Mouse (Mus musculus) lung, postnatal 14 days (tissue): Measurements from ENCODE around the gene Snx9.

Source experiments
- DNase-seq: peaks from one replicate; pipeline ENCODE4 v3.0.0; 2021

The Snx9 gene

DNA sequence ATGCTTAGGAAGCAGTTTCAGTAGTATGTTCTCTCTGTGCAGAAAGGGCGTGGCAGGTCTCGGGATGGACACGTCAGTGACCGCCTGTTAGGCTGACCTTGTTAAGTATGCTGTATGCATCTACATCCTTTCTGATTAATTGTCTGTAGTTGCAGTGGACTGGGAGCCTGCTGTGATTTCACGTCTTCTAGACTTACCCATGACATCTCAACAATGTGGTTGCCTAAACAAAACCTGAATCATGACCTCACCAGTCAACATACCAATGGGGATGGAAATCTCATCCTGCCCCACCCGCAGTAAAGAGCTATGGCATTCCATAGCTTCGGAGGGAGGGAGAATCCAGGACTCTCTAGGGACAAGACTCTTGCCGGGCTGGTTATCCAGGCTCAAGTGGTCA lies 5.0 kb downstream of the Snx9 start:
- no peak for DNase-seq

DNA sequence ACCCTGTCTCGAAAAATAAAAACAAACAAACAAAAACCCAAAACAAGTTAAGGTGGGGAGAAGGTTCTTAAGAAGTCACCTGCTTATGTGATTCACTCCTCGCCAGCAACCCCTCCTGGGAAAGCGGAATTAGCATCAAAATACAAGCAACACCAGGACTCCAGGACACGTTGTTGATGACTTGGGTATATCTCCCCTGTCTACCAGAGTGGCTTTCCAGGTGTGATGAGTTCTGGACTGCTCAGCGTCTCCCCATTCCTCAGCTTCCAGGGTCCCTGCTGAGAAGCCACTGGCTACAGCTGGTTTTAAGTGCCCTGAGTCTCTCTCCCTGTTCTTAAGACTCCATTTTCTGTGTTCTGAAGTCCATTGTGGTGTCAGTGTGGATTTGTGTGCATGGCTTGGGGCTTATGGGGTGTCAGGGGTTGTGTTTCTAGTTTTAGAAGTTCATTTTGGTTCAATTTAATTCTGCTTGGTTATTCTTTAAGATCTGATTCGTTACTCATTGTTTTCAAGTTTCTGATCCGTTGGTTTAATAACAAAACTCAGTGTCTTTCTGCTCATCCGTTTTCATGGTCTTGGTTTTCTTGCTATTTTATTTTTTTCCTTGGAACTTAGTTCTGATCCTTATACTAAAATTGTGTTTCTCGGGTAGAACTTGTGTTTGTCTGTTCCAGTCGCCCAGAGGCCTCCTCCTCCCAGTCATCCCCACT lies 7.7 kb downstream of the Snx9 start:
- DNase-seq, result no peak

DNA sequence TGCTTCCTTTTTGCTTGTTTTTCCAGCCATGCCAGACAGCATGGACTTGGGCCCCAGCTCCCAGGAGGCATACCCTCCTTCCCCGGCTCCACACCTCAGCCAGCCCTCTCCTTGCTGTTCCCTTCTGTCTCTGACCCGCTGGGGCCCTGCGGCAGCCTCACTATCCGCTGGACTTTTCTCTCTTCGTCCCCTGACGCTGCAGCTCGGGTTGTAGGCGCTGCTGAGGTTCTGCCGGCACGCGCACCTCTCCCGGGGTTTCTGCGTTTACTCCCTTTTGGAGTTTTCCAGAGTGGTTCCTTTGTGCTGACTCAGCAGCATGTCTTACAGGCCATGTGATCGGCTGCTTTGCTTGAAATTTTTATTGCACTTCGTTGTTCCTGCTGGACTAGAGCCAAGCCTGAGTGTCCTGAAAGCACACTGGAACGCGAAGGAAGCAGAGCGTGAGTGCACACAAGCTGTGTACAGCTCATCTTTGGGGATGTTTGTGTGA lies 8.3 kb downstream of the Snx9 start:
- peak; percentile 83 for DNase-seq

DNA sequence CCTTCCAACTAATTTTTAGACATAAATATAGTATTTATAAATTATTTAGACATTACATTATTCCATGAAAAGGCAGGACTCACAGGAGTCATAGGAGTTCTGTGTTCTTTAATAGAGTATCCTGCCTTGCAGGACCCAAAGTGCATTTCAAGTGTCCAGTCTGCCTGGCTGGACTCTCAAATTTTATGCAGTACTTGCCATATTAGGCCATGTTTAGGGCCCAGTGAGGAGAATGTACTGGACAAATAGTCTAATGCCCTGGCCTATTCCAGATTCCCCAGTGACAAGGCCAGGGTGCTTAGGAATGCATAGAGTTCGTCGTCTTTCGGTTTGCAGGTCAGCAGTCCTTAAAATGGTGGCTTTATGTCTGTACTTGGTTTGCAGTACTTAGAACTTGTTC lies 8.9 kb downstream of the Snx9 start:
- DNase-seq, result no peak

DNA sequence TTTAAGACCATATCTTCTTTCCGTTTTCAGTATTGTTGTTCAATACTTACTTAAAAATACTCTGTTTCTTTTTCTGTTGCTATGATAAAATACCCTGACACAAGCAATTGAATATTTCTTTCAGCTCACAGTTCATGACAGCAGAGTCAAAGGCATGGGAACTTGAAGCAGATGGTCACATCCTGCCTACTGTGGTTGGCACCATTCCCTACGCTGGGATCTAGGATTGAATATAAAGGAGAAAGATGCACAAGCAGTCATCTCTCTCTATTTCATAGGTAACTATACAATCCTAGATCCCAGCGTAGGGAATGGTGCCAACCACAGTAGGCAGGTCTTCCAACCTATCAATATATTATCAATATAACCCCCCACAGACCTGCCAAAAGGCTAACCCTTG lies 9.3 kb downstream of the Snx9 start:
- DNase-seq, result no peak

DNA sequence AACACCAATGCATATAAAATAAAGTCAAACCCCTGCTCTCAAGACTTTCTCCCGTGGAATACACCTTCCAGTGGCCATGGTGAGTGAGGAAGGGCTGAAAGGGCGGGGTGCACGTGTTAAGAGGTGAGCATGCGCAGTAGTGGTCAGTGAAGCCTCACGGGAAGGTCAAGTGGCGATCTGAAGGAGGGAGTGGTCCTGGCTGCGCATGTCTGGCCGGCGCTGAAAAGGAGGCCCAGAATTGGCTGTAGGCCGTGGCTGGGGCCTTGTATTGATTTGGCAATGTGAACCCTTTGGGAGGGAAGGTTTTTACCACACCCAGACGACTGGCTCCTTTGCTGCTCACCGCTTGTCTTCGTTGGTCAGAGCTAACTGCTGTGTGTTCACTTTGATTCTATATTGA lies 12.8 kb downstream of the Snx9 start:
- DNase-seq, result no peak

DNA sequence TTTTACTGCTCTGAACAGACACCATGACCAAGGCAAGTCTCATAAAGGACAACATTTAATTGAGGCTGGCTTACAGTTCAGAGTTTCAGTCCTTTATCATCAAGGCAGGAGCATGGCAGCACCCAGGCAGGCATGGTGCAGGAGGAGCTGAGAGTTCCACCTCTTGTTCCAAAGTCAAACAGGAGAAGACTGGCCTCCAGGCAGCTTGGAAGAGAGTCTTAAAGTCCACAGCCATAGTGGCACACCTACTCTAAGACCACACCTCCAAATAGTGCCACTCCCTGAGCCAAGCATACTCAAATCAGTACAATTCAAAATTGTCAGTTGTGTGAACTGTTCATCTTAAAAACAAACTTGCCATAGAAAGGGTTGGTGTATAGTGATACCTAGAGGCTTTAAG lies 14.4 kb downstream of the Snx9 start:
- no peak for DNase-seq

DNA sequence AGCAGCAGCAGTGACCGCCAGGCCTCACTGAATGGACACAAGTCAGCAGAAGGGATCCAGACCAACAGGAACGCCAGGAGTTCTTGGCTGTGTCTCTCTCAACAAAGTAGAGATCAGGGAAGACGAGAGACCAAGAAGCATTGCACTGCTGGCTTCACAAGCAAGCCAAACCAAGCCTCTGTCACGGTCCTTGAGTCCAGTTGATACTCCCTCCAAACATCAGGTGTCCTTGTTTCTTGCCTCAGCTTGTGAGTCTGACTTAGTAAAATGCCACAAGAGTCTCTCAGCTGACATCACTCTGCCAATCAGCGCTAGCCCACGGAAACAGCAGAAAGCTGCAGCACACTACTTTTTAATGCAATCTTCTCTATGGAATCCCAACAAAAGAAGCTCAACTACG lies 15.3 kb downstream of the Snx9 start:
- DNase-seq, result no peak

DNA sequence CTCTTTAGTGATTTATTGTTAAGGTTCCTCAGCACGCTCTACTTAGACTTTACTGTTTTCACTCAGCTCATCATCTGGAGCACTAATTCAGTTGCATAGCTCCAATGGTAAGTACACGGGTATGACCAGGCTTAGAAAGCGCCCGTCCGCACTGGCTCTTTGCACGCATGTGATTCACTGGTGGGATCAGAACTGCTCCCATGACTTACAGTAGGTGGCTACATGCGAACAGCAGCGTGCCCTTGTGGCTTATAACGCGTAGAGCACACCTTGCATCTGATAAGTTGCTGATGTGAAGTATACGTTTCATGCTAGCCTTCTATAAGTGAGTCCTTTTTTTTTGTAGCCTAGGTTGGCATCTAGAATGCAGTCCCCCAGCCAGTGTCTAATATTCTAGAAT lies 16.1 kb downstream of the Snx9 start:
- no peak for DNase-seq

DNA sequence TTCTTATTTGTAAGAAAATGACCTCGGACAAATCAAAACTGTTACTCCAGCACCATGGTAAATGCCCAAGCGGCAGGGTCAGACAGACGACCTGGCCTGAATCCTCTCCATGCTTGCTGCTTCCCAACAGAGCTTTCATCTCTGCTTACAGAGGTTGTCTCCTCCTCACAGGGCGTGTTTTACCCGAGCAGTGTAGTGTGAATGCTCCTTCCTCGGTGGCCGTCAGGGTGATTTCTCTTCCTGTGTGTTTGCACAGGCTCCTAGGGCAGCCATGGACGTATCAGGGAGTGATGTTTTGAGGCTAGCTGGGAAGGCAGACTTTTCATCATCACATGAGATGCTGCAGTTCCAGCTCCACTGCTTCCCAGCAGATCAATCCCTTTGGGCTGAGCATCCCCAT lies 17.1 kb downstream of the Snx9 start:
- no peak for DNase-seq

DNA sequence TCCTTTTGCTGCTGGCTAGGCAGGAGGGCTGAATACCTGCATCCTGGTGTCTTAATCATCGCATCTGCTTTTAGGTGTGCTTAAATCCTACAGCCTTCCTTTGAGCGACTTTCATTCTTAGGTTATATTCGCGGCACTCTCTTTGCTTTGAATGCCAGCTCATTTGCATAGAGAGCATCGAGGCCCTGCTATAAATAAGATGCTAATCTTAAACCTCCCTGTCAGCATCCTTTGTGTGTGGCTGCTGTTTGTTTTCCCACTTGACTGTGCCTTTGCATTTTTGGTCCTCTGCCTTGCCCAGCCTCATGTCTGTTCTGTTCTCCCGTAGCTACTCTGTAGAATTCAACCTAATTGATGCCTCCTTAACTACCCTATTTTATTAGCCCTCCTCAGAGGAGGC lies 21.2 kb downstream of the Snx9 start:
- DNase-seq, result no peak

DNA sequence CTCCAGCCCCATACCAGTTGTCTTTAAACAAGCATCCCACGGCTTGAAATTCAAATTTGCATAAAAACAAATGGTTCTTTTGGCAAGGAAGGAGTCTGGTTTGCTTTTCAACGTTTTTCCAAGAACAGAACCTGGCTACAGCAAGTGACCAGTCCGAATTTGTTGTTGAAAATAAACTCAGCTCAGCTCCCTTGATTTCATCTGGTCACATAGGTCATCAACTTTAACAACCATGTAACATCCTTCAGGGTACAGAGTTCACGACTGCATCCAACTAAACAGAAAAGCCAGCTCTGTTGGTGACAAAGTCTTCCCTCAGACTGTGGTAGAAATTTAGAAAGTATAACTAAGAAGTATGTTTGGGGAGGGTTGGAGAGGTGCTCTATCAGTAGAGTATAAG lies 21.7 kb downstream of the Snx9 start:
- DNase-seq, result no peak

DNA sequence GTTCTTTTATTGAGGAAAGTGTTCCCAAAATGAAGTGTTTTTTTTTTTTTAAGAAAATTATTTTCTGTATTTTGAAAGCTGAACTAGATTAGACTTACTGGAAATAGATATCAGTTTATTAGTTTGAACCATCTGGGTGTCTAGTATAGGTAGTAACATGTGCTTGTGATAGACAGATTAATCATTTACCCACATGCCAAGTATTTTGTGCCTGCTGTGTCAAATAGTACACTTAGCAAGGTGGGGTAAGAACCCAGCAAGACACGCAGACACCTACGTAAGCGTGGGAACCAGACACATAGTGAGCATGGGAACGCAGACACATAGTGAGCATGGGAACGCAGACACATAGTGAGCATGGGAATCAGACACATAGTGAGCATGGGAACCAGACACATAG lies 22.6 kb downstream of the Snx9 start:
- DNase-seq, result no peak

DNA sequence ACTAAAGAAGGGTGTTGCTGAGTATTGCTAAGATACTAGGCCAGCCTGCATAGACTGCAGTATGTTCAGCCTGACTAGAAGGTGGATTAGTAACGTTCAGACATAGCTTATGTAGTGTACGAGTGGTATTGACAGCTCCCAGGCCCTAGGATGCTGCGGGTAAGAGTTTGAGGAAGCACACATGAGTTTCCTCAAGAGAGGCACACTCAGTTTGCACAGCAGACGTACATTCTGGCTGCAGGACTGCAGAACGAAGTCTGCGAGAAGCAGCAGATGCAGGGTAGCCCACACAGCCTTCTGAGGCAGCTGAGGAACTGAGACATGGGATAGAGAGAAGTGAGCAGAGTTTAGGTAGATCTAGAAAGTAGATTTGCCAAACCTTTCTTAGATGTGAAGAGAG lies 26.3 kb downstream of the Snx9 start:
- DNase-seq, result no peak

DNA sequence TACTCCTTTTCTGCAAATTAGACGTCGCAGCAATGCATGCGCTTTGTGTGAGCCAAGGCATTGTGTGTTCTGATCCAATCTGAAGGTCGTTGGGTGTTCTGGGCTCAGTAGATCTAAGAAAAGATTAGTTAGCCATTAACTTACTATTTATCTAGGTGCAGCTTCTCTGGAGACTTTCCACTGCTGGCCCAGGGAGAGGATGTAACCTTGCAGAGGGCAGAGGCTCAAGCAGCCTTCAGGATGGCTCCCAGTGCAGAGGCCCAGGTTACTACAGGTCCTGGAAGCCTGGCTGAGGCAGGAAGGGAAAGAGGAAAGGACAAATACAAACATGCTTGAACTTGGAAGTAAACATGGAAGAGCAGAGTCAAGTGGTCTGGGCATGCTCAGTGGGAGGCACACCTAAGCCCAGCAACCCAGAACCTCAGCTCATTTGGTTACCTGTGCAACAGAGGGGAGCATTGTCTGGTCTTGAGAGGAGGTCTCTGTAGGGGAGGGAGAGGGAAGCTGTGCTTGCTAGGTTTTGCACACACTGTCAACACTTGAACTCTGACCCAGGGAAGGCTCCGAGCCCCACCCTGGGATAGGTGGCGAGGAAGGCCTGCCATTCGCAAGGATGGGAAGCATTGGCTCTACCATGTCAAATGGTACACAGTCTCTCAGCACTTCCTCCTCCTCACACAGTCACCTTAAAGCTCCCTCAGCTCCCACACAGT lies 27.3 kb downstream of the Snx9 start:
- DNase-seq, result no peak

DNA sequence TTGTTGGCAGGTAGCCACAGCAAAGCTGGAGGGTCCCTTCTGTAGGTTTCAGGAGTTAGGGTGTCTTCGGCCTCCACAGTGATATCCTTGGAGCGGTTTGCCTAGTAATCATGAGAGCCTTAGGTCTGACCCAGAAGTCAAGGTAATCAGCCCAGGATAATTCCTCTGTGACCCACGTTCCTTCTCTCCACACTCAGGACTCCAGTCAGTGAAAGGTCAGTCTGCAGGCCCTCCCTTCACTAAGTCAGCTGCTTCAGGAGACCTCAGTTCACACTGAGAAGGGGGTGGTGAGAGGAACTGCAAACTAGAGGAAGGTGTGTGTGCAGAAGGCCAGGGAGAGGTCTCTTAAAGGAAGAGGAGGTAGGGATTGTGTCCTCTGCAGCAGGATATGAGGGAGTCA lies 28.3 kb downstream of the Snx9 start:
- no peak for DNase-seq

DNA sequence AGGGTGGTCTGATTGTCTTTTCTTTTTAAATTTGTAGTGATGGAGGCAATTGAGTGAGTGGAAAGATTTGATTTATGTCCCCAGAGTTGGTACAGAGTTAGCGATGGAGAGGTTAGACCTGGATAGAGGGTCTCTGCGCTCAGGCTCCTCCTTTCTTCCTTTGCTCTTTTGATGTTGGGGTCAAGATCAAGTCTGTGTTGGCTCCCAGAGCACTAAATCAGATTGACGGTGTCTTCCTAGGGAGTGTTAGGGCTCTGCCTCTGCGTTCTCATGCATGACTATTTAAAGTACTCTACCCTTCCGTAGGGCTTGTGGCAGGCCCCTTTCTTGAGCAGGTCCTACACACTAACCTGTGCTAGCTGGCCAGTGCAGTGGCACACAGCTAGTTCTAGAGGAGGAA lies 28.9 kb downstream of the Snx9 start:
- no peak for DNase-seq

DNA sequence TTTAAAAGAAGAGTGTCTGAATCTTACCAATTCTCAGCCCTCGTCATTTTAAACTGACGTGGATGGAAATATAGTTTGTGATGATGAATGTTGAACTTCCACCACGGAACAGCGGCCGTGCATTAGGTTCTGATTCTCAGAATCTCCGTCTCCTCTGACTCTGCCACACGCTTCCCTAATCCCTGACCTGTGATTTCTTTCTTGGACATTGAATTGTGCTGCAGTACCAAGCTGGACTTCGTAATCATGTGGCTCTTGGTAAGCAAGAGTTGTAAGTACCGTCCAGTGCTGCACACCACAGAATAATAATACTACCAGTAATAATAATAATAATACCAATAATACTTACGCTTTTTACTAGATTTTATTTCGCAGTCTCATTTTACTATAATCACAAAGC lies 29.6 kb downstream of the Snx9 start:
- DNase-seq, result no peak

DNA sequence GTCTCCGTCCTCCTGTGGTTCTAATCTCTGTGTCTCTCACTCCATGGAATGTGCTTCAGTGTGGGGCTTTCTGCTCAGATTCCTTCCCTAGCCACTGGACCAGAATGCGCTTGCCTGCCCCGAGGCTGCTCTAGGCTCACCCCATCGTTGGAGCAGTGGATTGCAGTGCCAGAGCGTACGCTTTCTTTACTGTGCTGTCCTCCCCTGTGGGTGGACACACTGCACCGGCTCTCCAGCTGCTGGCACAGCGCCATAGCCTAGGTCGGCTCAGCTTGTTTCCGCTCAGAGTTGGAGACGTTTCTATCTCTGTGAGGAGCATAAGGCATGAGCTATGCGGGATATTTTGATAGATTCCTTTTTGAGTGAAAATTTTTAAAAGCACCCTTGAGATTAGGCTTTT lies 31.4 kb downstream of the Snx9 start:
- peak; percentile 76 for DNase-seq

DNA sequence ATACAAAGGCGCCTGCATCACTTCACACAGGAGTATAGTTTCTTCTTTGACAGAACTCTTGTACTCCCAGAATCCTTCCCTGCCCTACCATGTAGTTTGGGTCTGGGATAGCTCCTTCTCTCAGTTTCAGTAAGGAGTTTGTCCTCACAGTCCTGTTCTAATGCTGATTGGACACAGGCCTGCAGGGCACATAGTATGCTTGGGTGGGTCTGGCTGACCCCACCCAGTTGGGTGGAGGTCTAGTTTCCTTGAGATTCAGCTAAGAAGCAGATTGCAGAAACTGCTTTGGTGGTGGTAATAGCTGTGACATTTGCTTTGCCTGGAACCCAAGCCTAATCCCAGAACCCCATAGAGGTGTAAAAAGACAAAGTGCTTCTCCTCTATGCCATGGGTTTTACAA lies 33.4 kb downstream of the Snx9 start:
- no peak for DNase-seq

DNA sequence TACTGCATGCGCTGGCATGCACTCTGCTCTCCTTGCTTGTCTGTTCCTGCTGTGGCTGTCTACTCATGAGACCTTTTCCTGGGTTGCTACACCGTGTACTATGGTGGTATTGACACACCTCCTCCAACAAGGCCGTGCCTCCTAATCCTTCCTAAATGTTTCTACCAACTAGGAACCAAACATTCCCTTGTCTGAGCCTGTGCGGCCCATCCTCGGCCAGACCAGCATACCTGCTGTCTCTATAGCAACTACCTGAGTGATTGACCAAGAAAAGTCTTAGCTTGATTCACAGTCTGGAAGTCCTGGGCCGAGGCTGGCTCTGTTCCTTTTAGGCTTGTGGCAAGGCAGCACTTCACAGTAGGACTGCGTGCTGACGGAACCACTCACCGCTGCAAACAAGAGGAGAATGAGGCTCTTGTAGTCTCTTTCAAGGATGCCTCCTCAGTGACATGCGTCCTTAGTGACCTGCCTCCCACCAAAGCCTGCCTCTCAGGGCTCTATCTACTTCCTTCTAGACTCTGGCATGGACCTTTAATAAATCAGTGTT lies 36.6 kb downstream of the Snx9 start:
- no peak for DNase-seq

DNA sequence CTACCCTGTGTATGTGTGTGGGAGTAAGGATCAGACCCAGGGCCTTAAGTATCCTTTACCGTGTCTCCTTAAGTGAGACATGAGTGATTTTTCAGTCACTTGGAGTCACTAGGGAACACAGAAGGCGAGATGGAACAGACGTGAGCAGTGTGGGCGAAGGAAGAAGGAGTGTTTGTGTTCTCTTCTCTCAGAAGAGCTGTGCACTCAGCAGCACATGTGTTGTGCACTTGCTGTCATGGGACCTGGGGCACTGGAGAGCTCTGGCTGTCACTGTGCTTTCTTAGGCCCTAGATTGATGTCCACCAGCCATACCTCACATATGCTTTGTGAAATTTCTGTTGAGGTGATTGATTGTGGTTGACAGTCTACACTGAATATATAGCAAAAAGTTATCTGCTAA lies 37.7 kb downstream of the Snx9 start:
- DNase-seq, result no peak

DNA sequence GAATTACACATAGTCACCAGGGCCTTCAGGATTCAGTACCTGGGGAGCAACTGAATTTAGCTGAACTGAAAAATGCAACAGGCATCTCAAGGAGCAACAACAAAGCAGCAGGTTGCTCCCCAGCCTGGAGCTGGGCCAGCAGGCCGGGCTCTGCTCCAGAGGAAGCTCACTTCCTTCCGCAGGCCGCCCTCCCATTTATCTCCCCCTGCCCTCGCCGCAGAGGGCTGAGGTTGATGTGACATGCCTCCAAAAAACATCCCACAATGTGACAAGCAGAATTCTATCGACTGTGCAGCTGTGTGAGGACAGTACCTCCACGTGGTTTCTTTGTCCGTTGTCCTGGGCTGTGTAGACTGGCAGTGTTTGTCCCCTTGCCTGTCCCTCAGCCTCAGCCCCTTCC lies 44.3 kb downstream of the Snx9 start:
- DNase-seq, result peak; percentile 79

DNA sequence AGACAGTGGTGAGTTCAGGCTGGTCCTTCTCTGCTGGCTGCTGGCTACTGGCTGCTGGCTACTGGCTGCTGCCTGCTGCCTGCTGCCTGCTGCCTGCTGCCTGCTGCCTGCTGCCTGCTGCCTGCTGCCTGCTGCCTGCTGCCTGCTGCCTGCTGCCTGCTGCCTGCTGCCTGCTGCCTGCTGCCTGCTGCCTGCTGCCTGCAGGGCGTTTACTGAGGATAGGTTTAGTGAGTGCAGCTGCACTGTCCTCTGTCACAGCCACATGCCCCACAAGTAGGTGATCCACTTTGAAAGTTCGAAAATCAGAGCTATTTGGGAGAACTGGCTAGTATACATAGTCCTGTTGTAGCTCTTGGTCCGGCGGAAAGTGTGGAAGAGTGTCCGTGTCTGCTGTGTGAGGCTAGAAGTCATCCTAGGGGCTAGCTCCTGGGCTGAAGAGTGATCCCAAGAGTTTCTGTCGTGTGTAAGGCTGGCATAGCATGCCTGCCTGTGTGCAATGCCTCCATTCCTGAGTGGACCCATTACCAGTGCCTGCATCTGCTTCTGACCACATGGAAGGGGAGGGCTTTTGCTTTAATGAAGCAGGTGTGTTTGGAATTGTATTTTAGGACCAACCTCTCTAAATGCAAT lies 45.2 kb downstream of the Snx9 start:
- no peak for DNase-seq
